Mouse (Mus musculus) layer of hippocampus, adult 11-12 months (tissue): ENCODE results near the gene Cbx6.
"Not testable (repeated sequence)": the region's sequence is repeated elsewhere in the genome, so short reads cannot be mapped to it uniquely, and the experiment has no call there.

Source experiments
- DNase-seq: peaks from one replicate; pipeline ENCODE4 v3.0.0; 2022; ENCODE audit warnings: low spot score

The Cbx6 gene

GRCm38 (mm10) chr15:79830388-79830787, 4.1 kb downstream of the Cbx6 start:
- peak; percentile 88 for DNase-seq

DNA sequence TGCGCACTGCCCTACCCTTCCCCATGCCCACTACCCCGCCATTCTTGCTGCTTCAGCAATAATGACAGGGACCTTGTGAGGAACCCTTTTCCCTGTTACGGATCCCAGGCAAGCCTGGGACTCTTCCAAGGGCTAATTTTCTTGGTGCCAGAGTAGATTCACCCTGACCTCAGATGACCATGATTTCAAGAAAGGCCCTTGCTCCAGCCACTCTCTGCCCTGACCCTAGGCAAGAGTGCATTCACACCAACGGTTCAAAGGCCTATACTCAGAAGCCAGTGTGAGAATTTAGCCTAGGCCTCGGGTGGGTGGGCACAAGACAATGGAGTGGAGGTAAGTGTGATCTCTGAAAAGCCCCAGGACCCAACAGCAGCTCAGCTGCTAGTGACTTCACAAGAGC, 5.1 kb downstream of the Cbx6 start:
- no peak for DNase-seq

GRCm38 (mm10) chr15:79828366-79829035, 6.0 kb downstream of the Cbx6 start:
- peak; percentile 35 for DNase-seq

DNA sequence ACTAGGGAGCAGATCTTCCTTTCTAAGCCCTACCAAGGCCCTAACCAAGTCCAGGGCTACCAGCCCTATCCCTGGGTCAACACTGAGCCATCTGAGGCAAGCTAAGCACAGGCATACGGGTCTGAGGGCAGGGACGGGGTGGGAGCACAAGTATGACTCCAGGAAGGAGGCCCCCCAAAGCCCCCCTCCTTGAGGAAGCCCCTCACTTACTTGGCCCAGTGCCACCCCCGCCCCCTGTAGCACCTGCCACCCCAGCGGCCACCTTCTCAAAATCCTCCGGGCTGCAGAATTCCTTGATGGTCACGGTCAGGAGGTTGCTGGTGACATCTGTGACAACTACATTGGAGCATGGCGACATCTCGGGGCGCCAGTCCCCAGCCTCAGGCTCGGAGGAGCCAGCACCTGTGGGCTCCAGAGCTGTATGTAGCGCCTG, 6.7 kb downstream of the Cbx6 start:
- no peak for DNase-seq

- no peak for DNase-seq
Measured at GRCm38 (mm10) chr15:79827061-79827777, 7.3 kb downstream of the Cbx6 start.

DNA sequence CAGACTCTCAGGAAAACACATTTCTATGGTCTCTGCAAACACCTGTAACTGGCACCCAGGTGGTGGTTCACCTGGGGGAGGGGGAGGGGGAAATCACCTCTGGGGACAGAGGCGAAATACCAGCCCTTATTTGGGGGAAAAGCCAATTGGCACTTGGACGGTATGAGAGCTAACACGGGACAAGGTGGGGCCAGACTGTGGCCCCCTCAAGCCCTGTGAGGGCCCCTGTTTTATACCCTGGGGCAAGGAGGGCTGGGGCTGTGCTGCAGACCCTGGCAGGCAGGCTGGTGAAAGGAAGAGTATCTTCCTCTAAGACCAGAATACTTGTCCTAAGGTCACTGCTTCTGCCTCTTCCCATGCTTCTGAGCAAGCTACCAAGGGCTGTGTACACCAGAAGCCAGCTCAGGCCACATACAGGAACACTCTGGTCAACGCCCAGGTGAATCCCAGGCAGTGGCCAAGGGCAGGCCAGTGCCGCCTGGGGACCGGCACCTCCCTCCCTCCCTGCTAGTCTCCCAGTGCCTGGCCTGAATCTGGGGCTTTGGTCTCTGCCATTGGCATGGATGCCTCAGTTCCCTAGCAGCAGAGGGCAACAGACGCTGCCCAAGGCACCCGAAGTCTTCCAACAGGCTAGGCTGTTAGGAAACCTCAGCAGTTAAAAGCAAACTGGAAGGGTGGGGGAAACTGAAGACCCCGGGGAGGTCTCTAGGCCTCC, 8.1 kb downstream of the Cbx6 start:
- no peak for DNase-seq

GRCm38 (mm10) chr15:79825146-79825825, 9.2 kb downstream of the Cbx6 start:
- DNase-seq, result no peak

DNA sequence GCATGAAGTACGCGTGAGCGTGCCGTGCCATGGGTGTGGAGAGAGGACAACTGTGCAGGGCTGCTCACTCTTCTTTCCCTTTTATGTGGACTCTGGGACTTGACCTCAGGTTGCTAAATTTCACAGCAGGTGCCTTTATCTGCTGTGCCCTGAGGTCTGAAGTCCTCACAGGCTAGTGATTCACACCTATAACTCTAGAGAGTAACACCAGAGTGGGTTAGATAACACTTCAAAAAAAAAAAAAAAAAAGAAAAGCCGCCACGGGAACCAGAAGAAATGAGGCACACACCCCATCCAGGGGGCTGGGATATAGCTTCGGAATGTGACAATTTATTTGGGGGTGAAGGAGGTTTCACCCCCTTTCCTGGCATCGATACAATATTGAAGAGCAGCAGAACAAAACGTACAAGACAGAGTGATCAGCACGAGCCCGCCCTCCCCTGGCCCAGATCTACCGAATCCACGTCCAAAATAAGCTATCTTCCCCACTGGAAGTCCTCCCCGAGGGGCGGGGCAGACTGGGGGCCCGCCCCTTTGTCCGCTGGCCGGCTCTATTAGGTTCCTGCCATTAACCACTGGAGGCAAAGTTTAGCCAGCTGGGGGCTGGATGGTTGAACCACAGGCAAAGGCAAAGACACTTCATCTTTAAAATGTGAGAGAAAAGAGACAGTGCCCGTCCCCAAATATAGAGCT, 10.8 kb downstream of the Cbx6 start:
- DNase-seq, result peak; percentile 52

GRCm38 (mm10) chr15:79822265-79823199, 12.0 kb downstream of the Cbx6 start:
- DNase-seq, result no peak

DNA sequence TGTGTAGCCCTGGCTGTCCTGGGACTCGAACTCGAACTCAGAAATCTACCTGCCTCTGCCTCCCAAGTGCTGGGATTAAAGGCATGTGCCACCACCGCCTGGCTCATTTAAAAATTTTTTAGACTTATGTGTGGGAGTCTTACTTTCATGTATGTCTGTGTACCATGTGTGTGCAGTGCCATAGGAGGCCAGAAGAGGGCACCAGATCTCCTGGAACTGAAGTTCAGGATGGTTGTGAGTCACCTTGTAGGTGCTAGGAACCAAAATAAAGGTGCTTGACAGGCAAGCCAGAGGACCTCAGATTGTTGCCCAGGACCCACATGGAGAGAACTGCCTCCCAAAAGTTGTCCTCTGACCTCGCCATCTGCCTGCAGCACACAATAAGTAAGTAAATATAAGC, 16.2 kb downstream of the Cbx6 start:
- DNase-seq, result no peak

DNA sequence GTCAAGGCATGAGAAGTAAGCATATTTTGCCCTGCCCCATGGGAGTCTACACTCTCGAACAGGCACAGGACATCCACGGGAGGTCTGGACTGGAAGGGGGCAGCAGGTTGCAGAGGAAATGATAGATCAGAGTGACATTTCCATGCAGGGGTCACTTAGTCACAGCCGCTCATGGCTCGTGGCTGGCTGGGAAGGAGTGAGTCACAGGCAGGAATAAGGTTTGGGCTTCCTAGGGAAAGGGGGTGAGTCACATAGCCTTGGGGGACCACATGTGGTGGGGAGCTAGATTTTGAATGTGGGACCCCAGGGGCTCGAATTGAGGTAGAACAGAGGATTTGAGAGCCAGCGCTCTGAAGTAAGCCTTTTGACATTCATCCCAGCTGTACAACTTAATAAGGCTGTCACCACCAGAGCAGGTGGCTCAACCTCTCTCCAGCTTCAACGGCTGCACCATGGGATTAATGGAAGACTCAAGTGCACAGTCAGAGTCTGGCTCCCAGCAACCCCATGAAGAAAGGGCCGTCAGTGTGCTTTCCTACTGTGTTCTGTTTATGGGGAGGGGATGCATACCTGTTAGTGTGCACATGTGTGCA, 20.7 kb downstream of the Cbx6 start:
- DNase-seq, result no peak

- not testable (repeated sequence) for DNase-seq
Measured at GRCm38 (mm10) chr15:79812840-79813239, 21.6 kb downstream of the Cbx6 start.

DNA sequence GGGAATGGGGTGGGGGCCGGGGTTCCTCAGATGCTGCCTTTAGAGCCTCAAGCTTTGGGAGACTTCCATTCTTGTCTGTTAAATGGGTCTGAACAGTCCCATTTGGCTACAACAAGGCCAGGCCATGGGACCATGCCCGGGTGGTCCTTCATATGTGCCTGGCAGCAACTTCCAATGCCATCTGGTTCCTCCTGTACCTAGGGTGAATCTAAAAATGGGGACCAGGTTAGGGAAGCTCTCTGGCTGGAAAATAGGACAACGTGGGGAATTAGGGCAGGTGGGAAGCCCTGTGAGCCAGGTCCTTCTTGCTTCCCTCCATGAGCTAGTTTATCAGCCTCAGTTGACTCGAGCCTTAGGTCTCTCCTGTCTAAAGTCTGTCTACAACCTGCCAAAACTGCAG, 23.5 kb downstream of the Cbx6 start:
- no peak for DNase-seq

GRCm38 (mm10) chr15:79810061-79810460, 24.4 kb downstream of the Cbx6 start:
- DNase-seq, result no peak

DNA sequence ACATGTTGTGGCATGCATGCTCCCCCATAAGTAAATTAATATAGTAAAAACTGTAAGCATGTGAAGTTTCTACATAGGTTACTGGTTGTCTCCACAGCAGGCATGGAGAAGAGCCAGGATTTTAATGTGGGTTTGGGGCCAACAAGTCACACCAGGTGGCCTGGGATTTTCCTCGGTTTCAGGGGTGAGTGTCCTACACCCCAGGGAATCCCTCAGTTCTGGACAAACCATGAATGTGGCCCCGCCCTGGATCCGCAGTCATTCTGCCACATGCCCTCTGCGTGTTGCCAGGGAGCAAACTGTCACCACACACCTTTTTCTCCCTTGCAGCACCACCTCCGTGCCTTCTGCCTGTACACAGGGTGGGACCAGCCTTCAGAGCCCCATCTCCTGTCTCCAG, 25.8 kb downstream of the Cbx6 start:
- DNase-seq, result no peak

- no peak for DNase-seq
Measured at GRCm38 (mm10) chr15:79808114-79808513, 26.4 kb downstream of the Cbx6 start.

- no peak for DNase-seq
Measured at GRCm38 (mm10) chr15:79807050-79807449, 27.4 kb downstream of the Cbx6 start.

GRCm38 (mm10) chr15:79805246-79805645, 29.2 kb downstream of the Cbx6 start:
- DNase-seq, result no peak

- DNase-seq, result peak; percentile 66
Measured at GRCm38 (mm10) chr15:79804352-79805071, 30.0 kb downstream of the Cbx6 start, which contains the start of gene Nptxr. Gene Nptxr (minus strand): TSS chr15:79804766.
